Mouse (Mus musculus) ES-CJ7 (cell line): ENCODE measurements around the gene Gm3033.
"Not testable (repeated sequence)": the region's sequence is repeated elsewhere in the genome, so short reads cannot be mapped to it uniquely, and the experiment has no call there.

Source experiments
- DNase-seq: peaks from one replicate; pipeline ENCODE4 v3.0.0; 2011; ENCODE audit warnings: low read depth, low spot score

Gm3033 gene

DNA sequence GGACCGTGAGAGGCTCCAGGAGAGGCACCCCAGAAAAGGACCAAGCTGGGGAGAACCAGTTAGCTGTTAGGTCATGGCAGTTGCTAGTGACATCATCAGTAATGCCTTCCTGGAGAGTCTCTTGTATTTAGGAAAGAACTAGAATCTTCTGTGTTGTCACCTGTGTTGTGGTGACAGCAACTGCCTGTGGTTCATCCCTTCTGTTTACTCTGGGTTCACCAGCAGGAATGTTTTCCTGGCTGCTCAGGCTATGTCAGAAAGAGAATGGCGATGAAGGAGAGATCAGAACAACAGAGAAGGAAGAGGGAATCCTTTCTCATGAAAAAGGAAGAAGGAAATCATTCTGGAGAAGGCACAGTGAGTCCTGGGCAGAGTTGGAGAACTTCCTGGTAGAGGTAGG is at the start of gene Gm3033:
TSS of gene Gm3033 (plus strand) at position 301 of the 400 bp plus-strand sequence.
- not testable (repeated sequence) for DNase-seq

DNA sequence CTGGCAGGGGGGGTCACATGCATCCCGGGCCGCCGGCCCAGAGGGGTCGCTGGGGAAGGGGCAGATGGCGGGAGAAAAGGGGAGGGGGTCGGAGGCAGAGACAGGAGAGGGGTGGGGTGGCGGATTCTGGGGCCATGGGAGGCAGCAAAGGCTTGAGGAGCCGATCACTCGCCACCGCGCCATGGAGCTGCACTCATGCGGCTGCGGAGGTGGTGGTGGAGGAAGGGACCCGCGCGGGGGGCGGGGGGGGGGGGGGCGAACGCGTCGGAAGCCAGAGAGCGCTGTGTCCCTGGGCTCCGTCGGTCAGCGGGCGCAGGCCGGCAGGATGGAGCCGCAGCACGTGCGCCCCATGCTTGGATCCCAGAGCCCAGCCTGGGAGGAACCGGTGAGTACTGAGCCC is 36.3 kb upstream of the Gm3033 start, which contains the start of gene Gm3002:
TSS of gene Gm3002 (plus strand) at position 301 of the 400 bp plus-strand sequence.
- DNase-seq, result not testable (repeated sequence)

DNA sequence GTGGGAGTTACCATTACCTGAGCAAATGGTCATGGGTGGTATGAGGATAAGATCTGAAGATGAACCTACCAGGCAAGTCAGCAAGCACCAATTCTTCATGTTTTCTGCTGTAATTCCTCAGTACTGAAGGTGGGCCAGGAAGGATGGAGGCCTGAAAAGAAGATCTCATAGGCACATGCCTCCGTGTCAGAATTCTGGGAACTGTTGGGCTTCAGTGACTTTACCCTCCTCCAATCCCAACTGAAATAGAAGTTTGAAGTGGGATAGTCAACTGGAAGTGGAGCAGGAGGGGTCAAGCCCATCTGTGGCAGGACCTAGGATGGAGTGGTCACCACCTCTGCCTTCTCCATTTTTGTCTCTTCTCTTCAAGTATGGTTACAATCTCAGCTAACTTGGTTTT is 37.8 kb downstream of the Gm3033 start, which contains the start of gene Gm2916:
TSS of gene Gm2916 (plus strand) at position 301 of the 400 bp plus-strand sequence.
- DNase-seq, result not testable (repeated sequence)
